Mouse (Mus musculus) NIH3T3 (cell line): ENCODE results near the gene Dbp.

Experiments
- DNase-seq: peaks from one replicate; pipeline ENCODE4 v3.0.0-alpha.2; 2012; ENCODE audit warnings: low read depth

The Dbp gene

GRCm38 (mm10) chr7:45725713-45726112 is 20.8 kb downstream of the Dbp start, which contains the start of gene Spaca4:
TSS of gene Spaca4 (minus strand) at chr7:45725813.
- DNase-seq, result no peak

GRCm38 (mm10) chr7:45726419-45726818 is 21.5 kb downstream of the Dbp start:
- DNase-seq, result no peak

- no peak for DNase-seq
Observed at GRCm38 (mm10) chr7:45727625-45728024, 22.7 kb downstream of the Dbp start.

GRCm38 (mm10) chr7:45730727-45731431 is 26.0 kb downstream of the Dbp start:
- DNase-seq, result peak; percentile 69

- no peak for DNase-seq
Observed at GRCm38 (mm10) chr7:45733477-45733876, 28.6 kb downstream of the Dbp start.

GRCm38 (mm10) chr7:45739162-45739763 is 34.4 kb downstream of the Dbp start:
- peak; percentile 96 for DNase-seq

- peak; percentile 25 for DNase-seq
Observed at GRCm38 (mm10) chr7:45739820-45740219, 34.9 kb downstream of the Dbp start.

GRCm38 (mm10) chr7:45741308-45741707 is 36.4 kb downstream of the Dbp start:
- no peak for DNase-seq

- no peak for DNase-seq
Observed at GRCm38 (mm10) chr7:45741777-45742176, 36.9 kb downstream of the Dbp start.

GRCm38 (mm10) chr7:45742338-45742737 is 37.5 kb downstream of the Dbp start:
- peak; percentile 74 for DNase-seq

GRCm38 (mm10) chr7:45744387-45744786 is 39.5 kb downstream of the Dbp start:
- peak; percentile 84 for DNase-seq

GRCm38 (mm10) chr7:45746518-45746917 is 41.6 kb downstream of the Dbp start:
- peak; percentile 26 for DNase-seq

- no peak for DNase-seq
Observed at GRCm38 (mm10) chr7:45747450-45747849, 42.6 kb downstream of the Dbp start.

GRCm38 (mm10) chr7:45748110-45748509 is 43.2 kb downstream of the Dbp start:
- peak; percentile 35 for DNase-seq

- DNase-seq, result peak; percentile 69
Observed at GRCm38 (mm10) chr7:45749401-45749800, 44.5 kb downstream of the Dbp start.

GRCm38 (mm10) chr7:45750162-45750561 is 45.3 kb downstream of the Dbp start:
- DNase-seq, result peak; percentile 86

- no peak for DNase-seq
Observed at GRCm38 (mm10) chr7:45755703-45756102, 50.8 kb downstream of the Dbp start.

- no peak for DNase-seq
Observed at GRCm38 (mm10) chr7:45759400-45759799, 54.5 kb downstream of the Dbp start.
